ENCODE assay signal across 15 mouse cellular contexts in genomic region chr16:27384893-27385603, GRCm38 (mm10). TPM values are rescaled to one million over a fixed set of nuclear protein-coding genes. Genes with fewer than 3 reads are reported as not detected.
A peak's percentile ranks its signal among the peaks of the same experiment; 100 is the strongest.
DNase-seq lines count a peak whose midpoint lies in the region; ATAC-seq and TF ChIP-seq lines count a peak whose summit lies in the region.
"Had no signal": no experiment of that assay in that cellular context is flagged by ENCODE, and none has a peak within 500 bp of the region (broad histone marks: within the 10 kb centered on the region; RNA-seq: fewer than 3 reads in every experiment).

No protein-coding gene starts in this region.

- no peak overlapping the region for H3K9ac ChIP-seq in kidney, embryonic 15.5 days
- H3K9ac ChIP-seq: liver, embryonic 14.5 days had no signal

- WGBS in cerebellum, adult 2 months, result 54% methylated on average over 4 of the region's 4 CpGs
- 71% methylated on average over 4 of the region's 4 CpGs for WGBS in kidney, embryonic 15.5 days

- no peaks in the 10 kb centered on the region for H3K27me3 ChIP-seq in cerebellum, adult 2 months (ENCODE audit: control insufficient read depth, insufficient read depth, low read length)
- H3K27me3 ChIP-seq in kidney, embryonic 15.5 days, result no peaks in the 10 kb centered on the region

- DNase-seq in cerebellum, postnatal 10 days, result peak; percentile 33 to 45
- DNase-seq in cerebellum, adult 2 months, result no peak
- DNase-seq in heart, postnatal 10 days, result peak; percentile 20 to 26
- DNase-seq in heart, postnatal 36 days, result no peak
- DNase-seq in Muller cell, postnatal 12 days (ENCODE audit: inconsistent ontology term), result peak; percentile 80
- peak; percentile 37 to 43 for DNase-seq in left cerebral cortex, postnatal 14 days (ENCODE audit: low spot score in 2 of 2)
- no peak for DNase-seq in urinary bladder, postnatal 36 days (ENCODE audit: low spot score in 2 of 2)
- DNase-seq: kidney, adult 18-20 months had no signal

- H3K9me3 ChIP-seq in kidney, embryonic 15.5 days (replicated peaks), result no peaks in the 10 kb centered on the region
- H3K9me3 ChIP-seq: hindbrain, embryonic 10.5 days had no signal

- no peak for ATAC-seq in kidney, embryonic 15.5 days (replicated peaks; ENCODE audit: low FRiP score)

- TF ChIP-seq CTCF in cerebellum, adult 2 months (IDR thresholded peaks at IDR 0.05; ENCODE audit: borderline replicate concordance, insufficient read depth, low read depth, low read length), result no peak

- no peak overlapping the region for H3K4me2 ChIP-seq in kidney, embryonic 15.5 days

- no peaks in the 10 kb centered on the region for H3K36me3 ChIP-seq in kidney, embryonic 15.5 days
- H3K36me3 ChIP-seq: hindbrain, embryonic 10.5 days had no signal

- intact Hi-C loops in heart, postnatal 10 days (cut with DNase I), result no loop called here
- intact Hi-C loops in heart, postnatal 36 days (cut with DNase I), result no loop called here
- intact Hi-C loops in left cerebral cortex, postnatal 14 days (cut with DNase I), result no loop called here

- no peak for TF ChIP-seq POLR2A in cerebellum, adult 2 months (IDR thresholded peaks at IDR 0.05; ENCODE audit: borderline replicate concordance, insufficient read depth, low read length)

- H3K27ac ChIP-seq in cerebellum, adult 2 months (ENCODE audit: insufficient read depth, low read length), result no peak overlapping the region
- H3K27ac ChIP-seq in kidney, embryonic 15.5 days, result no peak overlapping the region
- H3K27ac ChIP-seq: hindbrain, embryonic 10.5 days; liver, embryonic 14.5 days had no signal

- H3K4me1 ChIP-seq in cerebellum, adult 2 months (ENCODE audit: control insufficient read depth, insufficient read depth, low read length), result no peaks in the 10 kb centered on the region; the same call in 1 of the 2 replicates
- H3K4me1 ChIP-seq in kidney, embryonic 15.5 days, result peaks cover 11% of the 10 kb centered on the region

- H3K4me3 ChIP-seq in cerebellum, adult 2 months (replicated peaks; ENCODE audit: insufficient read depth, low read depth, low read length), result no peak overlapping the region
- H3K4me3 ChIP-seq in kidney, embryonic 15.5 days (replicated peaks), result no peak overlapping the region
- H3K4me3 ChIP-seq: hindbrain, embryonic 10.5 days had no signal

RNA-seq across cellular contexts. Expression of gene Ccdc50, which starts 3.6 kb away (rescaled TPM):
- 28.7 and 31.3 TPM in 2 replicates for polyA plus RNA-seq in cerebellum, adult 2 months (2012; rRNA removed)
- 10 to 100 TPM; 56.6 to 58.2 TPM for total RNA-seq in heart, postnatal 10 days (2021)
- 10 to 100 TPM; 36.9 to 38.6 TPM for total RNA-seq in heart, postnatal 36 days (2021)
- total RNA-seq in left cerebral cortex, postnatal 14 days (2021), result 10 to 100 TPM; 67.0 to 69.1 TPM
- 47.4 and 51.0 TPM in 2 replicates for polyA plus RNA-seq in kidney, embryonic 15.5 days (2015; fragmentation: Nextera tagmentation; extraction: Ambion mirVana)

RNA-seq across cellular contexts. Expression of gene Uts2b, which starts 15.0 kb away (rescaled TPM):
- 1.9 and 2.0 TPM in 2 replicates for polyA plus RNA-seq in cerebellum, adult 2 months (2012; rRNA removed)
- total RNA-seq in heart, postnatal 10 days (2021), result 1 to 10 TPM in 1 of 2 experiments, under 1 TPM in 1; 0.64 to 1.1 TPM
- total RNA-seq in heart, postnatal 36 days (2021), result under 1 TPM in 1 of 2 experiments, not detected in 1; 0.61 TPM
- not detected for total RNA-seq in left cerebral cortex, postnatal 14 days (2021)
- polyA plus RNA-seq in kidney, embryonic 15.5 days (2015; fragmentation: Nextera tagmentation; extraction: Ambion mirVana), result not detected in 2 replicates
- total RNA-seq: adrenal gland, adult 18-20 months; gastrocnemius, adult 18-20 months; left cerebral cortex, adult 18-20 months had no signal
- polyA plus RNA-seq: liver, embryonic 14.5 days; stomach, embryonic 14.5 days had no signal

Comparison
In these comparisons a context has a peak if more than half of its experiments do, and no peak if none do; other contexts are left out.
1. DNase-seq: peak in cerebellum, postnatal 10 days (2 of 2), heart, postnatal 10 days (2 of 2), Muller cell, postnatal 12 days (single experiment) and left cerebral cortex, postnatal 14 days (2 of 2); none in cerebellum, adult 2 months (0 of 2), heart, postnatal 36 days (0 of 2) and urinary bladder, postnatal 36 days (0 of 2).